Mouse (Mus musculus) erythroblast, embryonic 14.5 days (primary cell): ENCODE measurements around the gene Muc4. TPM values are rescaled to one million over a fixed set of nuclear protein-coding genes. Genes with fewer than 3 reads are reported as not detected.

Experiments used
- H3K27me3 ChIP-seq: 2 replicates; pipeline ENCODE4 v1.6.1; 2012; ENCODE audit warnings: inconsistent platforms; ENCODE audit not compliant: control insufficient read depth
- H3K36me3 ChIP-seq: 2 replicates; pipeline ENCODE4 v1.6.1; 2012; ENCODE audit warnings: mild to moderate bottlenecking, inconsistent platforms; ENCODE audit not compliant: control insufficient read depth
- H3K4me1 ChIP-seq: 2 replicates; pipeline ENCODE4 v1.6.1; 2012; ENCODE audit warnings: inconsistent platforms; ENCODE audit not compliant: control insufficient read depth
- H3K4me3 ChIP-seq: replicated peaks from 2 replicates; pipeline ENCODE3; 2012; ENCODE audit warnings: moderate library complexity, mild to moderate bottlenecking, inconsistent platforms
- H3K9me3 ChIP-seq: 2 replicates; pipeline ENCODE4 v1.6.1; 2012; ENCODE audit warnings: low read length, inconsistent platforms, mixed read lengths; ENCODE audit not compliant: control insufficient read depth
- GATA1 ChIP-seq: IDR thresholded peaks from 2 replicates; pipeline ENCODE4 v1.6.1; 2012; ENCODE audit warnings: low read length, inconsistent platforms, mixed read lengths
- TAL1 ChIP-seq: IDR thresholded peaks from 3 replicates; pipeline ENCODE4 v1.6.1; 2012; ENCODE audit warnings: low read length, inconsistent platforms, mixed read lengths
- polyA plus RNA-seq: library from polyadenylated mRNA; stranded (reverse); fragments of >175 nt; gene quantifications from 2 replicates; pipeline ENCODE4 v1.2.3, GENCODE M21; 2012

Muc4 gene
- 0.08 TPM in 1 of 2 replicates, not detected in the other for polyA plus RNA-seq

DNA sequence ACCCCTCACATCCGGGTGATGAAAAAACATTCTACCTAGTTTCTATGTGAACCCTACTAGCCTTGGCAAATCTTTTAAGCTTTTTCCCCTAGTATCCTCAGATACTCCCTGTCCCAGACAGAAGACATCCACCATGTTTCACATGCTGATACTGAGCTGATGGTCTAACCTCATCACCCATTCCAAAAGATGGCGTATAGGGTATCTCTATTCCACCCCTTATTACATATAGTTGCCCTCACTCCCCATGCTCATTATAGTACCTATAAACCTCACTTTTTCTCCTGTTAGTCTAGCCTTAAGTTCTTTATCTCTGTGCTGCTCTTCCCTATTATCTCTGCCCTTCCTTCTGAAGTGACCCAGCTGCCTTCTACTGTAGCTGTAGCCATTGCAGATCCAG is at the start of gene Muc4:
Gene Muc4 (plus strand): TSS at position 301 of the 400 bp plus-strand sequence.
- Histone ChIP-seq H3K9me3 (no peaks in the 10 kb centered on the region), H3K36me3 (no peaks in the 10 kb centered on the region), H3K27me3 (no peaks in the 10 kb centered on the region), H3K4me1 (no peaks in the 10 kb centered on the region), H3K4me3 (no peak within 1 kb of the TSS)
- TF ChIP-seq TAL1 (no peak), GATA1 (no peak)

DNA sequence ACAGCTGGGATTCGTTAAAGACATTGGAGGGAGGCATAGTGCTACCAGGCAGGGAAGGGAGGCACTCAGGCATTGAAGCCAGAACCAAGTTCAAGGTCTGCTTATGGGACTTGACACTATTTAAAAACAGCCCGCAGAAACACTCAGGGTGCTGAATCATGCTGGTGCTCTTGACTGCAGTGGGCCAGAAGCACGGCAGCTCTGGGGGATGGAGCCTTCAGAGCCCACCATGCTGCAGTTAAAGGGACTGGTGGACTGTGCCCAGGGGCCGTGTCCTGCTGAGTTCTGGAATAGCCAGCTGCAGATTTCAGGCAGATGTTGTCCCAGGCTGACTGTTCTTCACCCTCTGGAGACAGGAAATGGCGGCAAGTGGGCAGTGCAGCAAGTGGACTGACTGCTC is 49.7 kb upstream of the Muc4 start:
- no peaks in the 10 kb centered on the region for H3K27me3 ChIP-seq

DNA sequence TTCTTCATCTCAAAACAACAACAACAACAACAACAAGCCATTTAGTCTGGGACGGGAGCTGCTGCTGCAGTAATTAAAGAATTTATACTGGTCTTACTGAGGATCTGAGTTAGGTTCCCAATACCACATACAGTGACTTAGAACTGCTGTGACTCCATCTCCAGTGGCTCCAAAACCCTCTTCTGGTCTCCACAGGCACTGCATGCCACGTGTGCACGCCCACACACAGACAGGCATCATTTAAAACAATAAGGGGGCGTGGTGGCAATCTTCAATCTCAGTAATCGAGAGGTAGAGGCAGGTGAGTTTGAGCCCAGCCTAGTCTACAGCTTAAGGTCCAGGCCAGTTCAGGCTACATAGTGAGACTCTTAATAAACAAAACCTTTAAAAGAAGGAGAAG is 48.5 kb upstream of the Muc4 start:
- Histone ChIP-seq H3K27me3 (no peaks in the 10 kb centered on the region), H3K4me3 (no peak overlapping the region), H3K9me3 (no peaks in the 10 kb centered on the region), H3K4me1 (peaks cover 21% of the 10 kb centered on the region), H3K36me3 (peaks cover 14% of the 10 kb centered on the region)
- TF ChIP-seq GATA1 (no peak), TAL1 (no peak)

More for the DNA sequence above, 49.7 kb upstream of the Muc4 start:
- Histone ChIP-seq H3K4me1 (peaks cover 24% of the 10 kb centered on the region), H3K4me3 (no peak overlapping the region), H3K36me3 (peaks cover 23% of the 10 kb centered on the region), H3K9me3 (no peaks in the 10 kb centered on the region)
- TF ChIP-seq TAL1 = no peak
- TF ChIP-seq GATA1 = no peak

DNA sequence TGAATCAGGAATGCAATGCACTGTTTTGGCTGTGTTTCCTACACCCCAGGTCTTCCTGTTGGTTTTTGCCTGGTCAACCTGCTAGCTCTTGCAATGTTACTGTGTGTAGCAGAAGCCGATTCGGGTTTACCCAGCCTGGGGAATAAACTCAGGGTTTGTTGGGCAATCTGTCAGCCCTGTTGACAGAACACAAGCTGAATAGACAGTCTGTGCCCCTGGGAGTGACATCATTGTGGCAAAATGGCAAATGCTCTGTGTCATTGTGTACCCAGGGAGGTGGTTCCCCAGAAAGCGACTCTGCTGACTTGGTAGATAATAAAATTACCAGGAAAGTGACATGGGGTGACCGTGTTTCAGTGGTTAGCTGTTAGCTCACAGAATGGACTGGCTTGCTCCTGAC is 46.9 kb upstream of the Muc4 start:
- TF ChIP-seq TAL1 (no peak), GATA1 (no peak)
- Histone ChIP-seq H3K9me3 (no peaks in the 10 kb centered on the region), H3K27me3 (no peaks in the 10 kb centered on the region), H3K36me3 (no peaks in the 10 kb centered on the region), H3K4me3 (no peak overlapping the region), H3K4me1 (peaks cover 16% of the 10 kb centered on the region)

DNA sequence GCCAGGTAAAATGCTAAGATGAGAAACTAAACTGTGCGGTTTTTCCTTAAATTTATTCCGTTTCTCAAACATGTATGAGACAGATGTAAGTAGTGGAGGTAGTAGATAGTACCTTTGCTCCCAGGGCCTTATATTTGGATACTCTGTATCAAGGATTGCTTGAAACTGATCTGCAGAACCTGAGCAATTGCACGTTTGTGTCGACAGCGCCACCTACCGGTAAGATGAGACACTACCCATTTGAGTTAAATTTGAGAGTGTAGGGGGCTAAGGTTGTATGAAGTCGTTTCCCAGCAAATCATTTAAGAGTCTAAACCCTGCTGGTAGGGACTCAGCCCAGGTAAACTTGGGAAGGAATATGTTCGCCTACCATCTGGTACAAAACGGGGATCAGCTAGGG is 46.2 kb upstream of the Muc4 start:
- H3K4me1 ChIP-seq = peaks cover 16% of the 10 kb centered on the region
- H3K4me3 ChIP-seq = no peak overlapping the region
- H3K36me3 ChIP-seq = no peaks in the 10 kb centered on the region
- 0 out of 2 replicates have a peak, but pooled peaks cover under 1% of the 10 kb centered on the region for H3K27me3 ChIP-seq
- no peak for TF ChIP-seq TAL1
- TF ChIP-seq GATA1 = no peak
- no peaks in the 10 kb centered on the region for H3K9me3 ChIP-seq

DNA sequence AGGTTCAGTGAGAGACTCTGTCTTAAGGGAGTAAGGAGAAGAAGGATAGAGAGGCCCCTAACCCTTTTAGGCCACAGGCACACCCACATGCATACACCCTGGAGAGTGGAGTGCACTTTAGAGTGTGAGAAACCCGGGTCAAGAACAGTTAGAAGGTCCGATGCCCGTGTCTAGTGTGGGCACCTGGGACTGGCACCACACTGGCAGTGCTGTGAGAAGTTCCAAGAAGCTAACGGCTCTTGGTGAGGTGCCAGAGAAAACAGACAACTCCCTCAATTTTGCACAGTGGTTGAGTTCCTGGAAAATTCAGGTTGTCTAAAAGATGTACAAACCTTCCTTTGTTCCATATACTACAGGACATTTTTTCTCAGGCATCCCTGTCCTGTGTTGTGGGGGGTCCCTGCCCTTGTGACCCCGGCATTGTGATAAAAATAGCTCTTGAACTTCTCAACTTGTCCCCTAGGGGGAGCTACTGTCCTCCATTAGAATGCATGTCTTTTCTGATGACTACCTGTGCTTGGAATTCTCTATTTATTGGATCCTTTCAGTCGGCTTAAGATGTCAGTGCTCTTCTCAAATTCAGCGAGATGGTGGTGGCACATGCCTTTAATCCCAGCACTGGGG is 38.7 kb upstream of the Muc4 start:
- TF ChIP-seq GATA1 = no peak
- no peak for TF ChIP-seq TAL1
- H3K36me3 ChIP-seq = no peaks in the 10 kb centered on the region
- H3K4me1 ChIP-seq = no peaks in the 10 kb centered on the region
- peaks cover 5% of the 10 kb centered on the region; the same call in 1 of the 2 replicates for H3K27me3 ChIP-seq
- no peaks in the 10 kb centered on the region for H3K9me3 ChIP-seq
- H3K4me3 ChIP-seq = no peak overlapping the region

DNA sequence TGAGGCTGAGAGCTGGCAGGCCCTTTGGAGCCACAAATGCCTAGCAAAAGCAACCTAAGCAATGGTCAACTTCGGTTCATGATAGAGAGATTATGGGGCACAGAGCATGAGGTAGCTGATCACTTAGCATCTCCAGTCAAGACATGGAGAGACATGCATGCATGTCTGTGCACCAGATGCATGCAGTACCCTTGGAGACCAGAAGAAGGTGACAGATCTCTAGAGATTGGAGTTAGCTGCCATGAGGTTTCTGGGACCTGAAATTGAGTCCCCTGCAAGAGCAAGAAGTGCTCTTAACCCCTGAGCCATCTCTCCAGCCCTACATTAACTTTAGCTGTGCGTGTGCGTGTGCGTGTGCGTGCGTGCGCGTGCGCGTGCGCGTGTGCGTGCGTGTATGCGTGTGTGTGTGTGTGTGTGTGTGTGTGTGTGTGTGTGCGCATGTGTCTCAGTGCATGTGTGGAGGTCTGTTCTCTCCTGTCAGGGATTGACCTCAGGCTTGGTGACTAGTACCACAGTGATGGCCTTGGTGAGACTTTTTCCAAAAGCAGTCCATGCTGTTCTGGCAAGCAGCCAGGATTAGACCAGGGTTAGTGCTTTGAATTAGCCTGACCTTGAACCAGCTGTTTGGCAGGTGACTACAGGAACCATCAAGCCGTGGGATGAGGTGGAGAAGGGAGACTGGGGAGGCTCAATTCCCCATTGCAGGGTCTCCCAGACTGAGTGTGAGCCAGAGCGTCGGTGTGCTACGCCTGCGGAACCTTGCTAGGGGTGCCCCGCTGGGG is 37.8 kb upstream of the Muc4 start:
- H3K4me1 ChIP-seq = no peaks in the 10 kb centered on the region
- no peak overlapping the region for H3K4me3 ChIP-seq
- H3K36me3 ChIP-seq = no peaks in the 10 kb centered on the region
- no peaks in the 10 kb centered on the region for H3K9me3 ChIP-seq
- H3K27me3 ChIP-seq = peaks cover 5% of the 10 kb centered on the region; the same call in 1 of the 2 replicates
- TF ChIP-seq TAL1 = no peak
- no peak for TF ChIP-seq GATA1

DNA sequence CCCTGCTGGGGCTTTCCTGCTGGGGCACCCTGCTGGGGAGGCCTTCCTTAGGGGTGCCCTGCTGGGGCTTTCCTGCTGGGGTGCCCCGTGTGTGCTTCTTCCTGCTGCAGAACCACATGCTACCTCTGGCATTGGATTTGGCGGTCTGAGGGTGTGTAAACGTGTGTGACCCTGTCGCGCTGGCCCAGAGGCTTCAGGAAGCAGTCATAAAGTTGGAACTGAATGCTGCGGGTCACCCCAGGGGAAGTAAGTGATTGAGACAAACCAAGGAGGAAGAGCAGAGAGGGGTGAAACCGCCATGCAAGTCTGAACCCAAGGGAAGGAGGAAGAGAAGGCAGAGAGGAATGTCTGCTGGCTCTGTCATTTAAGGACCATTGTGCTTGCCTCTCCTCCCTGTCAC is 37.1 kb upstream of the Muc4 start:
- Histone ChIP-seq H3K4me1 (no peaks in the 10 kb centered on the region), H3K36me3 (no peaks in the 10 kb centered on the region), H3K27me3 (peaks cover 5% of the 10 kb centered on the region; the same call in 1 of the 2 replicates), H3K4me3 (no peak overlapping the region), H3K9me3 (no peaks in the 10 kb centered on the region)
- no peak for TF ChIP-seq TAL1
- TF ChIP-seq GATA1 = no peak

DNA sequence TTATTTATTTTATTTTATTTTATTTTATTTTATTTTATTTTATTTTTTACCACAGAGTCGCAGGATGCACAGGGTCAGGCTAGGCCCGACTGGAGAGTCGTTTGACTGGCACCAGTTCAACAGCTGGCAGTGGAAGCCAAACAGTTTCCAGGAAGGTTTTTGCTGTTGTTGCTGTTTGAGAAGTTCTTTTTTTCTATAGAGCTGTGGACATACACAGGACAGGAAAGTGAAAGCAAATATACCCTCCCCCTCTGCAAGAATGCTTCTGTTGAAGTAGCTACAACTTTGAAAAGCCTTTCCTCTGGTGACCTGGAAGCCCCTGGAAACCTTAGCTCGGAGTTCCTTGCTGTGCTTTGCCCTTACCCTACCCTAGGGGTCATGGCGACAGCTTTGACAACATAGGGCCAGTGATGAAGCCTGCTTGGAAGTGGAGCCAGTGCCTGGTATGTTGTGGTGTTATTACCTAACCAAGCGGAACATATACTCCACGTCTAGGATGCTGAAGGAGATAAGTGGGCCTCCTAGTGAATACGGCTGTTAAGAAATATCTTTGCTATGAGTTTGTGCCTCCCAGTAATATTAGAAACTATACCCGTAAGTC is 32.3 kb upstream of the Muc4 start:
- Histone ChIP-seq H3K36me3 (no peaks in the 10 kb centered on the region), H3K27me3 (peaks cover 3% of the 10 kb centered on the region; the same call in 1 of the 2 replicates), H3K4me1 (peaks cover 13% of the 10 kb centered on the region), H3K4me3 (no peak overlapping the region), H3K9me3 (peaks cover 3% of the 10 kb centered on the region)
- no peak for TF ChIP-seq GATA1
- TF ChIP-seq TAL1 = no peak
